In genomic region chr3:59293437-59294199, GRCm38 (mm10) we compare ENCODE assay signal across 22 mouse cellular contexts. TPM values are rescaled to one million over a fixed set of nuclear protein-coding genes. Genes with fewer than 3 reads are reported as not detected.
DNase-seq lines count a peak whose midpoint lies in the region; ATAC-seq and TF ChIP-seq lines count a peak whose summit lies in the region.
"Had no signal": no experiment of that assay in that cellular context is flagged by ENCODE, and none has a peak within 500 bp of the region (broad histone marks: within the 10 kb centered on the region; RNA-seq: fewer than 3 reads in every experiment).

No protein-coding gene starts in this region.

- no peak overlapping the region for H3K27ac ChIP-seq in hindbrain, embryonic 16.5 days (ENCODE audit: low read depth, low read length)
- no peak overlapping the region for H3K27ac ChIP-seq in hindbrain, postnatal 0 days
- H3K27ac ChIP-seq in midbrain, embryonic 16.5 days (ENCODE audit: low read length): no peak overlapping the region
- H3K27ac ChIP-seq in midbrain, embryonic 10.5 days (replicated peaks): no peak overlapping the region
- no peak overlapping the region for H3K27ac ChIP-seq in neural tube, embryonic 14.5 days (ENCODE audit: low read depth, low read length)
- H3K27ac ChIP-seq in neural tube, embryonic 15.5 days (replicated peaks): no peak overlapping the region
- H3K27ac ChIP-seq: embryonic facial prominence, embryonic 10.5 days; embryonic facial prominence, embryonic 12.5 days; forebrain, embryonic 13.5 days; forebrain, embryonic 15.5 days had no signal

- no peaks in the 10 kb centered on the region for H3K36me3 ChIP-seq in hindbrain, embryonic 16.5 days (ENCODE audit: control insufficient read depth, insufficient read depth, low read length)
- no peaks in the 10 kb centered on the region for H3K36me3 ChIP-seq in hindbrain, postnatal 0 days (ENCODE audit: insufficient read depth, low read length)
- H3K36me3 ChIP-seq in midbrain, embryonic 16.5 days (ENCODE audit: control insufficient read depth, insufficient read depth, low read length): no peaks in the 10 kb centered on the region
- 0 out of 2 replicates have a peak, but pooled peaks cover 3% of the 10 kb centered on the region for H3K36me3 ChIP-seq in midbrain, embryonic 10.5 days
- H3K36me3 ChIP-seq in neural tube, embryonic 14.5 days (ENCODE audit: control insufficient read depth, insufficient read depth, low read length): no peaks in the 10 kb centered on the region
- H3K36me3 ChIP-seq in neural tube, embryonic 15.5 days: no peaks in the 10 kb centered on the region
- H3K36me3 ChIP-seq: embryonic facial prominence, embryonic 10.5 days; embryonic facial prominence, embryonic 12.5 days; forebrain, embryonic 15.5 days had no signal

- no peaks in the 10 kb centered on the region for H3K4me1 ChIP-seq in hindbrain, embryonic 16.5 days (ENCODE audit: control insufficient read depth, insufficient read depth, low read depth, low read length)
- H3K4me1 ChIP-seq in hindbrain, postnatal 0 days (ENCODE audit: insufficient read depth, low read length): no peaks in the 10 kb centered on the region
- H3K4me1 ChIP-seq in midbrain, embryonic 16.5 days (ENCODE audit: control insufficient read depth, insufficient read depth, low read length): no peaks in the 10 kb centered on the region
- H3K4me1 ChIP-seq in midbrain, embryonic 10.5 days: no peaks in the 10 kb centered on the region
- no peaks in the 10 kb centered on the region for H3K4me1 ChIP-seq in neural tube, embryonic 14.5 days (ENCODE audit: control insufficient read depth, insufficient read depth, low read length)
- no peaks in the 10 kb centered on the region for H3K4me1 ChIP-seq in neural tube, embryonic 15.5 days
- H3K4me1 ChIP-seq: embryonic facial prominence, embryonic 10.5 days; forebrain, embryonic 13.5 days; forebrain, embryonic 15.5 days had no signal

- H3K27me3 ChIP-seq in hindbrain, embryonic 16.5 days (replicated peaks; ENCODE audit: control insufficient read depth, insufficient read depth, low read length): no peaks in the 10 kb centered on the region
- H3K27me3 ChIP-seq in hindbrain, postnatal 0 days (ENCODE audit: insufficient read depth, low read length): no peaks in the 10 kb centered on the region
- H3K27me3 ChIP-seq in midbrain, embryonic 16.5 days (ENCODE audit: control insufficient read depth, insufficient read depth, low read depth, low read length): no peaks in the 10 kb centered on the region
- no peaks in the 10 kb centered on the region for H3K27me3 ChIP-seq in midbrain, embryonic 10.5 days (ENCODE audit: low read depth, poor library complexity, severe bottlenecking)
- H3K27me3 ChIP-seq in neural tube, embryonic 14.5 days (ENCODE audit: control insufficient read depth, insufficient read depth, low read length): no peaks in the 10 kb centered on the region
- no peaks in the 10 kb centered on the region for H3K27me3 ChIP-seq in neural tube, embryonic 15.5 days (replicated peaks)
- H3K27me3 ChIP-seq: embryonic facial prominence, embryonic 12.5 days; forebrain, embryonic 13.5 days; forebrain, embryonic 15.5 days had no signal

- peak; percentile 52 for ATAC-seq in hindbrain, embryonic 16.5 days
- no peak for ATAC-seq in hindbrain, postnatal 0 days
- 0 out of 2 replicates have a peak, but pooled peaks have one; percentile 25 for ATAC-seq in midbrain, embryonic 16.5 days
- peak; percentile 75 for ATAC-seq in neural tube, embryonic 14.5 days (ENCODE audit: low read depth)
- ATAC-seq in neural tube, embryonic 15.5 days (ENCODE audit: low FRiP score): peak; percentile 54; the same call in 1 of the 2 replicates
- ATAC-seq in megakaryocyte progenitor cell, adult 5-6 weeks (replicated peaks; ENCODE audit: poor library complexity): no peak
- ATAC-seq: forebrain, embryonic 13.5 days; forebrain, embryonic 15.5 days had no signal

- no peak overlapping the region for H3K4me2 ChIP-seq in hindbrain, embryonic 16.5 days (ENCODE audit: low read length)
- H3K4me2 ChIP-seq in hindbrain, postnatal 0 days (ENCODE audit: low read depth, low read length): no peak overlapping the region
- no peak overlapping the region for H3K4me2 ChIP-seq in midbrain, embryonic 16.5 days (ENCODE audit: low read length)
- no peak overlapping the region for H3K4me2 ChIP-seq in neural tube, embryonic 14.5 days (ENCODE audit: low read depth, low read length)
- H3K4me2 ChIP-seq in neural tube, embryonic 15.5 days: no peak overlapping the region
- H3K4me2 ChIP-seq: embryonic facial prominence, embryonic 12.5 days; forebrain, embryonic 13.5 days; forebrain, embryonic 15.5 days had no signal

- DNase-seq in hindbrain, postnatal 0 days (ENCODE audit: low spot score): no peak
- no peak for DNase-seq in midbrain, embryonic 10.5 days (ENCODE audit: low spot score)
- no peak for DNase-seq in neural tube, embryonic 10.5 days (ENCODE audit: extremely low spot score, low spot score)
- DNase-seq: adrenal gland, adult 2 months; adrenal gland, postnatal 10 days; adrenal gland, postnatal 25 days; cerebellum, adult 11-12 months; cerebellum, adult 2 months; cerebellum, adult 9-10 months; cerebellum, postnatal 10 days; cerebellum, postnatal 25 days had no signal

- no peaks in the 10 kb centered on the region for H3K9me3 ChIP-seq in hindbrain, embryonic 16.5 days (ENCODE audit: control insufficient read depth, low read length)
- no peaks in the 10 kb centered on the region for H3K9me3 ChIP-seq in hindbrain, postnatal 0 days (ENCODE audit: low read length)
- H3K9me3 ChIP-seq in midbrain, embryonic 16.5 days (replicated peaks; ENCODE audit: control insufficient read depth, low read length, poor library complexity, severe bottlenecking): no peaks in the 10 kb centered on the region
- no peaks in the 10 kb centered on the region for H3K9me3 ChIP-seq in midbrain, embryonic 10.5 days (replicated peaks)
- no peaks in the 10 kb centered on the region for H3K9me3 ChIP-seq in neural tube, embryonic 14.5 days (ENCODE audit: control insufficient read depth, low read length)
- no peaks in the 10 kb centered on the region for H3K9me3 ChIP-seq in neural tube, embryonic 15.5 days (replicated peaks)
- H3K9me3 ChIP-seq: embryonic facial prominence, embryonic 10.5 days; embryonic facial prominence, embryonic 12.5 days; forebrain, embryonic 13.5 days; forebrain, embryonic 15.5 days had no signal

- WGBS in hindbrain, embryonic 16.5 days: 72% methylated on average over 5 of the region's 5 CpGs
- 69% methylated on average over 5 of the region's 5 CpGs for WGBS in hindbrain, postnatal 0 days
- WGBS in midbrain, embryonic 16.5 days: 73% methylated on average over 5 of the region's 5 CpGs
- WGBS in midbrain, embryonic 10.5 days: 89% methylated on average over 5 of the region's 5 CpGs
- 49% methylated on average over 5 of the region's 5 CpGs for WGBS in neural tube, embryonic 14.5 days
- 53% methylated on average over 5 of the region's 5 CpGs for WGBS in neural tube, embryonic 15.5 days

- TF ChIP-seq CTCF in hindbrain, postnatal 0 days (IDR thresholded peaks at IDR 0.05; ENCODE audit: low read depth): no peak

- no peak overlapping the region for H3K9ac ChIP-seq in hindbrain, embryonic 16.5 days (ENCODE audit: low read depth, low read length)
- H3K9ac ChIP-seq in hindbrain, postnatal 0 days (replicated peaks; ENCODE audit: low read length): no peak overlapping the region
- H3K9ac ChIP-seq in midbrain, embryonic 16.5 days (ENCODE audit: low read depth, low read length): no peak overlapping the region
- H3K9ac ChIP-seq in neural tube, embryonic 14.5 days (replicated peaks; ENCODE audit: low read depth, low read length): no peak overlapping the region
- no peak overlapping the region for H3K9ac ChIP-seq in neural tube, embryonic 15.5 days (replicated peaks)
- H3K9ac ChIP-seq: embryonic facial prominence, embryonic 12.5 days; forebrain, embryonic 13.5 days; forebrain, embryonic 15.5 days had no signal

- H3K4me3 ChIP-seq in hindbrain, embryonic 16.5 days (ENCODE audit: low read length): no peak overlapping the region
- no peak overlapping the region for H3K4me3 ChIP-seq in hindbrain, postnatal 0 days (ENCODE audit: low read length)
- no peak overlapping the region for H3K4me3 ChIP-seq in midbrain, embryonic 16.5 days (ENCODE audit: low read depth, low read length)
- no peak overlapping the region for H3K4me3 ChIP-seq in midbrain, embryonic 10.5 days
- H3K4me3 ChIP-seq in neural tube, embryonic 14.5 days (ENCODE audit: low read depth, low read length): no peak overlapping the region
- no peak overlapping the region for H3K4me3 ChIP-seq in neural tube, embryonic 15.5 days (replicated peaks)
- H3K4me3 ChIP-seq: embryonic facial prominence, embryonic 10.5 days; embryonic facial prominence, embryonic 12.5 days; forebrain, embryonic 13.5 days; forebrain, embryonic 15.5 days had no signal

RNA-seq across cellular contexts. Expression of gene P2ry12, which starts 30.9 kb away (rescaled TPM):
- 7.8 and 10.3 TPM in 2 replicates for polyA plus RNA-seq in hindbrain, embryonic 16.5 days (2015; fragmentation: Nextera tagmentation; extraction: Ambion mirVana)
- 8.3 and 17.8 TPM in 2 replicates for total RNA-seq in hindbrain, postnatal 0 days (2014; rRNA removed)
- polyA plus RNA-seq in hindbrain, postnatal 0 days (2015; fragmentation: Nextera tagmentation; extraction: Ambion mirVana): 15.4 TPM in 2 replicates
- polyA plus RNA-seq in midbrain, embryonic 16.5 days (2015; fragmentation: Nextera tagmentation; extraction: Ambion mirVana): 4.9 and 6.4 TPM in 2 replicates
- polyA plus RNA-seq in midbrain, embryonic 10.5 days (2016; fragmentation: Nextera tagmentation; extraction: Ambion mirVana): 0.70 and 1.9 TPM in 2 replicates
- 10.4 and 11.0 TPM in 2 replicates for polyA plus RNA-seq in neural tube, embryonic 14.5 days (2014; fragmentation: Nextera tagmentation; extraction: Ambion mirVana)
- polyA plus RNA-seq in neural tube, embryonic 15.5 days (2015; fragmentation: Nextera tagmentation; extraction: Ambion mirVana): 8.1 and 8.6 TPM in 2 replicates
- 0.32 TPM in 1 of 2 replicates, not detected in the other for total RNA-seq in megakaryocyte progenitor cell, adult 5-6 weeks (2015)
- total RNA-seq in megakaryocyte progenitor cell, adult 5-6 weeks (2017): 0.17 TPM in 1 of 2 replicates, not detected in the other
- total RNA-seq: MEL had no signal
- polyA plus RNA-seq: C2C12 had no signal

RNA-seq across cellular contexts. Expression of gene Igsf10, which starts 50.6 kb away (rescaled TPM):
- 2.8 and 2.9 TPM in 2 replicates for polyA plus RNA-seq in hindbrain, embryonic 16.5 days (2015; fragmentation: Nextera tagmentation; extraction: Ambion mirVana)
- total RNA-seq in hindbrain, postnatal 0 days (2014; rRNA removed): 7.1 TPM in 2 replicates
- 6.2 and 6.7 TPM in 2 replicates for polyA plus RNA-seq in hindbrain, postnatal 0 days (2015; fragmentation: Nextera tagmentation; extraction: Ambion mirVana)
- polyA plus RNA-seq in midbrain, embryonic 16.5 days (2015; fragmentation: Nextera tagmentation; extraction: Ambion mirVana): 2.9 and 3.1 TPM in 2 replicates
- polyA plus RNA-seq in midbrain, embryonic 10.5 days (2016; fragmentation: Nextera tagmentation; extraction: Ambion mirVana): 2.8 and 3.5 TPM in 2 replicates
- 3.1 and 3.6 TPM in 2 replicates for polyA plus RNA-seq in neural tube, embryonic 14.5 days (2014; fragmentation: Nextera tagmentation; extraction: Ambion mirVana)
- polyA plus RNA-seq in neural tube, embryonic 15.5 days (2015; fragmentation: Nextera tagmentation; extraction: Ambion mirVana): 3.0 and 4.3 TPM in 2 replicates
- total RNA-seq in megakaryocyte progenitor cell, adult 5-6 weeks (2015): 0.02 and 0.07 TPM in 2 replicates
- 0.03 and 0.04 TPM in 2 replicates for total RNA-seq in megakaryocyte progenitor cell, adult 5-6 weeks (2017)
- total RNA-seq: MEL had no signal

Comparison
In these comparisons a context has a peak if more than half of its experiments do, and no peak if none do; other contexts are left out.
1. ATAC-seq: peak in hindbrain, embryonic 16.5 days (single experiment), midbrain, embryonic 16.5 days (single experiment), neural tube, embryonic 14.5 days (single experiment) and neural tube, embryonic 15.5 days (single experiment); none in hindbrain, postnatal 0 days (single experiment) and megakaryocyte progenitor cell, adult 5-6 weeks (single experiment).